Mouse (Mus musculus) ES-Bruce4 (cell line): ENCODE measurements around the gene Galr2. TPM values are rescaled to one million over a fixed set of nuclear protein-coding genes. Genes with fewer than 3 reads are reported as not detected.
A peak's percentile ranks its signal among the peaks of the same experiment; 100 is the strongest.

Source experiments
- H3K27ac ChIP-seq: 2 replicates; pipeline ENCODE4 v1.5.1; 2012; ENCODE audit warnings: low read length, inconsistent platforms; ENCODE audit not compliant: insufficient read depth
- H3K27me3 ChIP-seq: 2 replicates; pipeline ENCODE4 v1.6.1; 2012; ENCODE audit warnings: mild to moderate bottlenecking, low read length, inconsistent platforms; ENCODE audit not compliant: control insufficient read depth, poor library complexity, insufficient read depth, severe bottlenecking
- H3K36me3 ChIP-seq: 2 replicates; pipeline ENCODE4 v1.6.1; 2012; ENCODE audit warnings: inconsistent platforms, mild to moderate bottlenecking, low read length, moderate library complexity; ENCODE audit not compliant: control insufficient read depth, poor library complexity, insufficient read depth, severe bottlenecking
- H3K4me1 ChIP-seq: one replicate; pipeline ENCODE4 v1.8.1; 2011; ENCODE audit warnings: low read length; ENCODE audit not compliant: control insufficient read depth, insufficient read depth
- H3K4me3 ChIP-seq: 2 replicates; pipeline ENCODE4 v1.5.1; 2011; ENCODE audit warnings: low read depth, mild to moderate bottlenecking, low read length
- H3K9ac ChIP-seq: 2 replicates; pipeline ENCODE4 v1.6.1; 2012; ENCODE audit warnings: low read depth, mild to moderate bottlenecking, inconsistent platforms; ENCODE audit not compliant: poor library complexity, severe bottlenecking
- H3K9me3 ChIP-seq: replicated peaks from 2 replicates; pipeline ENCODE4 v1.6.1; 2012; ENCODE audit warnings: mild to moderate bottlenecking, low read length, inconsistent platforms; ENCODE audit not compliant: control insufficient read depth, poor library complexity, insufficient read depth, severe bottlenecking
- CTCF ChIP-seq: IDR thresholded peaks from one replicate; pipeline ENCODE4 v1.8.1; 2011; ENCODE audit warnings: low read depth, low read length
- EP300 ChIP-seq: IDR thresholded peaks from 2 replicates; pipeline ENCODE4 v1.6.1; 2011; ENCODE audit warnings: low read depth, low read length; ENCODE audit not compliant: insufficient read depth
- POLR2A ChIP-seq: IDR thresholded peaks from one replicate; pipeline ENCODE4 v1.8.1; 2011; ENCODE audit warnings: low read length; ENCODE audit not compliant: insufficient read depth
- polyA plus RNA-seq: library from polyadenylated mRNA; stranded (reverse); fragments of >200 nt; gene quantifications from 2 replicates; pipeline ENCODE4 v1.2.4, GENCODE M21; 2011; ENCODE audit warnings: low read depth; ENCODE audit not compliant: missing spikeins, insufficient read depth, insufficient read length

Galr2 gene
- polyA plus RNA-seq, 1 experiment, result 0.61 TPM

GRCm38 (mm10) chr11:116318719-116319659 is 38.2 kb downstream of the Galr2 start:
- Histone ChIP-seq H3K36me3 (no peaks in the 10 kb centered on the region), H3K4me1 (no peaks in the 10 kb centered on the region), H3K27ac (no peak overlapping the region), H3K9me3 (no peaks in the 10 kb centered on the region), H3K9ac (peak overlapping the region; percentile 1; the same call in 1 of the 2 replicates), H3K27me3 (no peaks in the 10 kb centered on the region), H3K4me3 (peak overlapping the region; percentile 5)
- no peak for TF ChIP-seq EP300
- TF ChIP-seq CTCF, result peak; percentile 87
- TF ChIP-seq POLR2A, result no peak

GRCm38 (mm10) chr11:116326963-116327603 is 46.3 kb downstream of the Galr2 start:
- no peak overlapping the region for H3K4me3 ChIP-seq
- peaks cover 25% of the 10 kb centered on the region for H3K4me1 ChIP-seq
- no peaks in the 10 kb centered on the region for H3K36me3 ChIP-seq
- peak; percentile 91 for TF ChIP-seq EP300
- TF ChIP-seq CTCF, result no peak
- H3K27me3 ChIP-seq, result no peaks in the 10 kb centered on the region
- no peaks in the 10 kb centered on the region for H3K9me3 ChIP-seq
- H3K9ac ChIP-seq, result 0 out of 2 replicates have a peak overlapping the region, but pooled peaks have one; percentile 10
- peak overlapping the region; percentile 42 for H3K27ac ChIP-seq

GRCm38 (mm10) chr11:116329314-116330210 is 48.8 kb downstream of the Galr2 start:
- Histone ChIP-seq H3K36me3 (no peaks in the 10 kb centered on the region), H3K9me3 (no peaks in the 10 kb centered on the region), H3K4me1 (peaks cover 27% of the 10 kb centered on the region), H3K27me3 (no peaks in the 10 kb centered on the region), H3K27ac (peak overlapping the region; percentile 86), H3K4me3 (no peak overlapping the region), H3K9ac (peak overlapping the region; percentile 26)
- TF ChIP-seq POLR2A (no peak), EP300 (peak; percentile 61)

- peak overlapping the region; percentile 86 for H3K27ac ChIP-seq
- H3K9ac ChIP-seq, result peak overlapping the region; percentile 26
- H3K36me3 ChIP-seq, result no peaks in the 10 kb centered on the region
- H3K4me3 ChIP-seq, result no peak overlapping the region
- H3K4me1 ChIP-seq, result peaks cover 27% of the 10 kb centered on the region
- H3K9me3 ChIP-seq, result no peaks in the 10 kb centered on the region
- H3K27me3 ChIP-seq, result no peaks in the 10 kb centered on the region
- TF ChIP-seq CTCF (no peak), POLR2A (no peak), EP300 (peak; percentile 70; the same call in 1 of the 2 replicates)
These were observed 49.4 kb downstream of the Galr2 start for GRCm38 (mm10) chr11:116330211-116330518.

- Histone ChIP-seq H3K9me3 (no peaks in the 10 kb centered on the region), H3K27ac (no peak overlapping the region), H3K36me3 (no peaks in the 10 kb centered on the region), H3K27me3 (no peaks in the 10 kb centered on the region), H3K4me1 (peaks cover 17% of the 10 kb centered on the region), H3K4me3 (no peak overlapping the region), H3K9ac (peak overlapping the region; percentile 32; the same call in 1 of the 2 replicates)
- no peak for TF ChIP-seq CTCF
- TF ChIP-seq EP300, result no peak
- TF ChIP-seq POLR2A, result no peak
These were observed 51.7 kb downstream of the Galr2 start for GRCm38 (mm10) chr11:116332232-116332982.
